Mouse (Mus musculus): Measurements from ENCODE around the gene Syngr1. TPM values are rescaled to one million over a fixed set of nuclear protein-coding genes. Genes with fewer than 3 reads are reported as not detected.

Syngr1 gene
- polyA plus RNA-seq, 1 experiment from 2014 or later, result 8.7 TPM

DNA sequence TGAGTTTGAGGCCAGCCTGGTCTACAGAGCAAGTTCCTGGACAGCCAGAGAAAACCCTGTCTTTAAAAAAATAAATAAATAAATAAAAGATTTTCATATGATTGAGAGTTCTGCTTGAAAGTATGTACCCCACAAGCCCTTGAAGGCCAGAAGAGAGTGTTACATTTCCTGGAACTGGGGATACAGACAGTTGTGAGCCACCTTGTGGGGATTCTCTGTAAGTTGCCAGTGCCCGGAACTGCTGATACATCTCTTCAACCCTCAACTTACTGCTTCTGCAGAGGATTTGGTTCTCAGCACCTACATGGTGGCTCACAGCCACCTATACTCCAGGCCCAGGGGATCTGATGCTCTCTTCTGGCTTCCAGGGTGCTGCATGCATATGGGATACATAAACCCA lies 36.1 kb downstream of the Syngr1 start:
- Histone ChIP-seq H3K4me2 (ENCODE audit: low read depth) (no peak overlapping the region), H3K36me3 (ENCODE audit: control insufficient read depth, insufficient read depth, low read length) (no peaks in the 10 kb centered on the region), H3K9ac (ENCODE audit: low read length) (no peak overlapping the region), H3K4me3 (ENCODE audit: low read depth, low read length) (no peak overlapping the region), H3K9me3 (ENCODE audit: control insufficient read depth, low read length) (no peaks in the 10 kb centered on the region), H3K27me3 (ENCODE audit: control insufficient read depth, insufficient read depth, low read length) (no peaks in the 10 kb centered on the region), H3K27ac (ENCODE audit: low read depth, low read length) (no peak overlapping the region), H3K4me1 (ENCODE audit: control insufficient read depth, insufficient read depth, low read length) (no peaks in the 10 kb centered on the region)
- ATAC-seq (ENCODE audit: insufficient read depth, low FRiP score, low TSS enrichment) (no peak), DNase-seq (ENCODE audit: low spot score) (no peak)
- 71% methylated on average over 1 of the region's 1 CpGs for WGBS

DNA sequence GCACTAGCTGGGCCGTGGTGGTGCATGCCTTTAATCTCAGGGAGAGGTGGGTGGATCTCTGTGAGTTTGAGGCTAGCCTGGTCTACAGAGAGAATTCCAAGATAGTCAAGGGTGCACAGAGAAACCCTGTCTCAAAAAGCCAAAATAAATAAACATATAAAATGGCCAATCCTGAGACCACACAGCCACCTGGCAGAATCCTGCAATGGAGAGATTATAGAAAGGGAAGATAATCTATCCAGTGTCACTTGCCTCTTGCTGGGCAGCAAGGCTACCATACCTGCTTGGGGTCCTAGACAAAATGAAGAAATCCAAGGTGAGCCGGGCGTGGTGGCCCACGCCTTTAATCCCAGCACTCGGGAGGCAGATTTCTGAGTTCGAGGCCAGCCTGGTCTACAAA lies 38.8 kb downstream of the Syngr1 start:
- Histone ChIP-seq H3K27me3 (ENCODE audit: control insufficient read depth, insufficient read depth, low read length) (no peaks in the 10 kb centered on the region), H3K4me1 (ENCODE audit: control insufficient read depth, insufficient read depth, low read length) (peaks cover 13% of the 10 kb centered on the region), H3K27ac (ENCODE audit: low read depth, low read length) (no peak overlapping the region), H3K4me3 (ENCODE audit: low read depth, low read length) (no peak overlapping the region), H3K9me3 (ENCODE audit: control insufficient read depth, low read length) (no peaks in the 10 kb centered on the region), H3K9ac (ENCODE audit: low read length) (no peak overlapping the region), H3K4me2 (ENCODE audit: low read depth) (no peak overlapping the region), H3K36me3 (ENCODE audit: control insufficient read depth, insufficient read depth, low read length) (no peaks in the 10 kb centered on the region)
- DNase-seq (ENCODE audit: low spot score) (no peak), ATAC-seq (ENCODE audit: insufficient read depth, low FRiP score, low TSS enrichment) (no peak)
- 92% methylated on average over 6 of the region's 6 CpGs for WGBS

DNA sequence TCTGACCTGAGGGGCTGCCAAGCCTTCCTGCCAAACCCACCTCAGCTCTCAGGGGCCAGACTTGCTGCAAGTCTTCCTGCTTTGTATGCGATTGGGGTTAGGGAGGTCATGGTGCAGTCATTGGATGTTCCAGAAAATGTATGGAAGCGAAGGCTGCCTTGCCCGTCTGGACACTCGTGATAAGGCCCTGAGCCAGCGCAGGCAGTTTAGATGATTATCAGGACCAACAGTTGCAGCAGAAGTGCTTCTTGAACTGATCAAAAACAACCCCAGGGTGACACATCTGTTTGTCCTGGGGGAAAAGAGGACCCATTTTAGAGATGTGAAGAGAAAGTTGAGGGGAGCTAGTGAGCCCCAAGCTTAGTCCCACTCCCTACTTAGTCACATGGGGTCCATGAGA lies 39.6 kb downstream of the Syngr1 start:
- Histone ChIP-seq H3K9me3 (ENCODE audit: control insufficient read depth, low read length) (no peaks in the 10 kb centered on the region), H3K9ac (ENCODE audit: low read length) (no peak overlapping the region), H3K36me3 (ENCODE audit: control insufficient read depth, insufficient read depth, low read length) (no peaks in the 10 kb centered on the region), H3K4me3 (ENCODE audit: low read depth, low read length) (no peak overlapping the region), H3K27ac (ENCODE audit: low read depth, low read length) (no peak overlapping the region), H3K4me1 (ENCODE audit: control insufficient read depth, insufficient read depth, low read length) (peaks cover 14% of the 10 kb centered on the region), H3K4me2 (ENCODE audit: low read depth) (no peak overlapping the region), H3K27me3 (ENCODE audit: control insufficient read depth, insufficient read depth, low read length) (no peaks in the 10 kb centered on the region)
- no peak for ATAC-seq (ENCODE audit: insufficient read depth, low FRiP score, low TSS enrichment)
- DNase-seq (ENCODE audit: low spot score), result no peak
- 88% methylated on average over 5 of the region's 5 CpGs for WGBS

DNA sequence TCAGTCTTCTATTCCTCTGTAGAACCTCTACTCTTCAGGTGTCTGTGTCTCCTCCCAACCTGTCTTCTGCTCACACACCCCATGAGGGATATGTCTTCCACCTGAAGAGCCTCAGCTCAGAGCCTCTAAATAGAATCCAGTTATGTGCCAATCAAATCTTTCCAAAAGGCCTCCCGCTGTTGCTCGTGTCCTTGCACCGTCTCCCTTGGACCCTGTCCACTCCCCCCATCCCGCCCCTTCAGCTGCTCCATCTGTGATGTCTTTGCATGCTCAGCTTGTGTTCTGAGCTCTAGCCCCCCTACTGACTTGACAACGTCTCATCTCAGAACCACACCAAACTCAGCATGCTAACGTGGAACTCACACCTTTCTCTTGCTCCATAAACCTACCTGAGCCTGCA lies 40.3 kb downstream of the Syngr1 start:
- 80% methylated on average over 6 of the region's 6 CpGs for whole genome bisulfite sequencing
- no peak for ATAC-seq (ENCODE audit: insufficient read depth, low FRiP score, low TSS enrichment)
- H3K27ac ChIP-seq (ENCODE audit: low read depth, low read length), result no peak overlapping the region
- H3K27me3 ChIP-seq (ENCODE audit: control insufficient read depth, insufficient read depth, low read length), result no peaks in the 10 kb centered on the region
- peaks cover 14% of the 10 kb centered on the region for H3K4me1 ChIP-seq (ENCODE audit: control insufficient read depth, insufficient read depth, low read length)
- H3K9me3 ChIP-seq (ENCODE audit: control insufficient read depth, low read length), result no peaks in the 10 kb centered on the region
- no peak overlapping the region for H3K4me3 ChIP-seq (ENCODE audit: low read depth, low read length)
- DNase-seq (ENCODE audit: low spot score), result no peak
- no peak overlapping the region for H3K9ac ChIP-seq (ENCODE audit: low read length)
- no peak overlapping the region for H3K4me2 ChIP-seq (ENCODE audit: low read depth)
- no peaks in the 10 kb centered on the region for H3K36me3 ChIP-seq (ENCODE audit: control insufficient read depth, insufficient read depth, low read length)

DNA sequence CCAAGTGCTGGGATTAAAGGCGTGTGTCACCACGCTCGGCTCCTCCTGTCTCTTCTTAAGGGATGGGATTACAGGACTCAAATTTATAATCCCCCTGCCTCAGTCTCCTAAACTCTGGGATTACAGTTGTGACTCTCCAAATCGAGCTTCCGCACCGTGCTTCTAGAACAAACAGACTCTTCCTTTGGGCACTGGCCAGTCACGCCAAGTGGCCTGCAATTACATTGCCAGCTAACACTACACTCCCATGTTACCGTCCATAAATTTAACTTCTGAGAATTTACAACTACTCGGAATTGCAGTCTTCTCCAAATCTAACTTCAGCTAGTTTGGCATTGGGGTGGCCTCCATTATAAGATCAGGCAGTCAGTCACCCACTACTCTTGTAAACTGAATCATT lies 41.3 kb downstream of the Syngr1 start:
- DNase-seq (ENCODE audit: low spot score), result no peak
- WGBS, result 79% methylated on average over 9 of the region's 9 CpGs
- H3K9me3 ChIP-seq (ENCODE audit: control insufficient read depth, low read length), result no peaks in the 10 kb centered on the region
- peaks cover 14% of the 10 kb centered on the region for H3K4me1 ChIP-seq (ENCODE audit: control insufficient read depth, insufficient read depth, low read length)
- no peak for ATAC-seq (ENCODE audit: insufficient read depth, low FRiP score, low TSS enrichment)
- no peak overlapping the region for H3K27ac ChIP-seq (ENCODE audit: low read depth, low read length)
- no peaks in the 10 kb centered on the region for H3K27me3 ChIP-seq (ENCODE audit: control insufficient read depth, insufficient read depth, low read length)
- 0 out of 2 replicates have a peak overlapping the region, but pooled peaks have one; percentile 74 for H3K4me3 ChIP-seq (ENCODE audit: low read depth, low read length)
- no peaks in the 10 kb centered on the region for H3K36me3 ChIP-seq (ENCODE audit: control insufficient read depth, insufficient read depth, low read length)
- no peak overlapping the region for H3K9ac ChIP-seq (ENCODE audit: low read length)
- H3K4me2 ChIP-seq (ENCODE audit: low read depth), result peak overlapping the region; percentile 31

DNA sequence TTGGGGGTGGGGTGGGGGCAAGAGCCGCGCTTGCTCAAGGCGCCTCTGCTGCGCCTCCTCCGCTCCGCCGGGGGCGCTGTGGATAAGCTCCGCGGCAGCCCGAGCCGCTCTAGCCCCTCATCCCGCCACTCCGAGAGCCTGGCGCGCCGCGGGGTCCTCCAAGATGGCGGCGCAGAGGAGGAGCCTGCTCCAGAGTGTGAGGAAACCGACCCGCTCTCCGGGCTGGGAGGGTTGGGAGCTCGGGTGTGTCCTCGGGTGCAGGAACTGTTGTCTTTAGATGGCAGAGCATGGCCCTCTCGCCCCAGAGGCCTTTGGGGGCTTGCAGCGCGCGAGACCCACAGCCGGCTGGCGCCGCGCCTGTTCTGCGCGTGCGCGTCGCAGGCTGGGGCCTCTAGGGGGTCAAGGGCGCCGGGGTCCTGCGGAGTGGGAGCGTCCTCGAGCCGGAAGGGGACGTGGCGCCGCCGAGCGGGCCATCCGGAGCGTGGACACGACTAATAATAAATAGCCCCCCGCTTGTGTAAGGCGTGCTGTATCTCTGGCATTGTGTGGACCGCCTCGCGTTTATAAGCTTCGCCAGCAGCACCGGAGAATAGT lies 42.0 kb downstream of the Syngr1 start, which contains the start of gene Tab1:
Gene Tab1 (plus strand): TSS at position 135 of the 594 bp plus-strand sequence.
- peak; percentile 93 for ATAC-seq (ENCODE audit: insufficient read depth, low FRiP score, low TSS enrichment)
- Histone ChIP-seq H3K4me3 (ENCODE audit: low read depth, low read length) (peak within 1 kb of the TSS; percentile 74), H3K36me3 (ENCODE audit: control insufficient read depth, insufficient read depth, low read length) (no peaks in the 10 kb centered on the region), H3K4me1 (ENCODE audit: control insufficient read depth, insufficient read depth, low read length) (peaks cover 16% of the 10 kb centered on the region), H3K9me3 (ENCODE audit: control insufficient read depth, low read length) (no peaks in the 10 kb centered on the region), H3K4me2 (ENCODE audit: low read depth) (peak within 1 kb of the TSS; percentile 95), H3K9ac (ENCODE audit: low read length) (peak within 1 kb of the TSS; percentile 96), H3K27ac (ENCODE audit: low read depth, low read length) (peak within 1 kb of the TSS; percentile 99), H3K27me3 (ENCODE audit: control insufficient read depth, insufficient read depth, low read length) (no peaks in the 10 kb centered on the region)
- peak; percentile 97 for DNase-seq (ENCODE audit: low spot score)
- under 1% methylated on average over 59 of the region's 59 CpGs for WGBS

DNA sequence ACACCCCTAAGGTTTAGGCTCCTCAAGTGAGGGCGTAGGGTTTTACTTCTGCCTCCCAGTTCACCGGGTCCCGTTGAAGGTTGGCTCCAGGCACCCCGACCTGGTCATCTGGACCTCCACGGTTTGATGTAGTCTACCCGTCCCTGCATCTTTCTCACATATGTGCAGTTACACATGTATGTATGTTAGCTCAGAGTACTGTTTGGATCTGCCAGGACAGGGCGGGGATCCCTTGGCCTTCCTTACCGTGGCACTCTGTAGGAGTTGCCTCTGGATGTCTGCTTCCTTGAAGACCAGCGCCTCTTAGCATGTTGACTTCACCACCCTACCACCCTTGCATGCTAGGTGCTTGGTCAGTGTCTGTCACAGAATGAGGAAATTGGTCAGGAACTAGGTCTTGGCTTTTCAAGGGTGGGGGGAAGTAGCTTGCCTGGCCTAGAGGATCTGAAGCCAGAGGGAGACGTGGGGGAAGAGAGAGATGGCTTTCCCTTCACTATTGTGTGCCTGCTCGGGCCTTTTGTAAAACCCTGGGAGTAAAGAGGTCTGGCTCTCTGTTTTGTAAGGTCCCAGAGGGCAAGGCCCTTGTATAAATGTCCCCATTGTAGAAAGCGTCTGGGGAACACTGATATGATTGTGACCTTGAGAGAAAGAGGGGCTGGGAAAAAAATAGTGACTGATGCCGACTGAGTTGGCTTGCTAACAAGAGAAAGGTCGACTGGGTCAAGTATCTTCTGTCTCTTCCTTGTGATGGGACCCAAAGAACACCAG lies 42.7 kb downstream of the Syngr1 start:
- Histone ChIP-seq H3K4me1 (ENCODE audit: control insufficient read depth, insufficient read depth, low read length) (peaks cover 16% of the 10 kb centered on the region), H3K4me3 (ENCODE audit: low read depth, low read length) (peak overlapping the region; percentile 74), H3K4me2 (ENCODE audit: low read depth) (peak overlapping the region; percentile 95), H3K27me3 (ENCODE audit: control insufficient read depth, insufficient read depth, low read length) (no peaks in the 10 kb centered on the region), H3K9ac (ENCODE audit: low read length) (peak overlapping the region; percentile 96), H3K36me3 (ENCODE audit: control insufficient read depth, insufficient read depth, low read length) (no peaks in the 10 kb centered on the region), H3K27ac (ENCODE audit: low read depth, low read length) (peak overlapping the region; percentile 99), H3K9me3 (ENCODE audit: control insufficient read depth, low read length) (no peaks in the 10 kb centered on the region)
- ATAC-seq (ENCODE audit: insufficient read depth, low FRiP score, low TSS enrichment) (0 out of 2 replicates have a peak, but pooled peaks have one; percentile 11), DNase-seq (ENCODE audit: low spot score) (peak; percentile 38)
- WGBS, result 19% methylated on average over 14 of the region's 14 CpGs

DNA sequence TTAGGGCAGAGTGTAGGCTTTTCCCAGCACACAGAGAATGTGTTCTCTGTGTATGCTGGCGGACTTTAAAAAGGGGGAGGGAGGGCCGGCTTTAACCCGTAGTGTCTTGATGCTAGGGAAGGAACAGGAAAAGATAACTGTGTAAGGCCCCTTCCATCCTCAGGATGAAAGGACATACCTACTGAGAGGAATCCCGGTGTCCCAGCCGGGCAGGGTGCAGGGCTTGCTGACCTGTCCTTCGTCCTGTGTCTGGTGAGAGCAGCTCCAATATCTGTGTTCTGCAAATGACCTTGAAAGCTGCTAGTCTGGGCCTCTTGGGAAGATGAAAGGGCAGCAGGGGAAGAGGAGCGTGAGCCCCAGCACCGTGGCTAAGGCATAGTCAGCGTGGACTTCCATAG lies 43.3 kb downstream of the Syngr1 start:
- ATAC-seq (ENCODE audit: insufficient read depth, low FRiP score, low TSS enrichment) (no peak), DNase-seq (ENCODE audit: low spot score) (no peak)
- Histone ChIP-seq H3K27ac (ENCODE audit: low read depth, low read length) (peak overlapping the region; percentile 99), H3K27me3 (ENCODE audit: control insufficient read depth, insufficient read depth, low read length) (no peaks in the 10 kb centered on the region), H3K4me2 (ENCODE audit: low read depth) (peak overlapping the region; percentile 95), H3K4me3 (ENCODE audit: low read depth, low read length) (peak overlapping the region; percentile 74), H3K4me1 (ENCODE audit: control insufficient read depth, insufficient read depth, low read length) (peaks cover 16% of the 10 kb centered on the region), H3K36me3 (ENCODE audit: control insufficient read depth, insufficient read depth, low read length) (0 out of 2 replicates have a peak, but pooled peaks cover 2% of the 10 kb centered on the region), H3K9me3 (ENCODE audit: control insufficient read depth, low read length) (no peaks in the 10 kb centered on the region), H3K9ac (ENCODE audit: low read length) (peak overlapping the region; percentile 96)
- 58% methylated on average over 9 of the region's 9 CpGs for WGBS

DNA sequence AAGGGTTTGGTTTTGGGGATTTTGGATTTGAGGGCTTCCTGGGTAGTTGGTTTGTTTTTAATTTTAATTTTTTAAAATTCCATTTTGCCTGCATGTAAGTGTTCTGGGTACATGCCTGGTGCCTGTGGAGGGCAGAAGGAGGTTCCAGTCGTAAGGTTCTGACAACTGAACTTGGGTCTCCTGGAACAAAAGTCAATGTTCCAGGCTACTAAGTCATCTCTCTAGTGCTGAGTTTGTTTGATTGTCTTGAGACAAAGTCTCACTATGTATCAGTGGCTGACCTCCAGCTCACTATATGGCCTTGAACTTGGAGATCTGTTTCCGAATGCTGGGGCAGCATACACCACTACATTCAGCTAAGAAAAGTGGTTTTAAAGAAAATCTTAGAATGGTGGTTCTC lies 44.4 kb downstream of the Syngr1 start:
- Histone ChIP-seq H3K36me3 (ENCODE audit: control insufficient read depth, insufficient read depth, low read length) (peaks cover 2% of the 10 kb centered on the region; the same call in 1 of the 2 replicates), H3K4me2 (ENCODE audit: low read depth) (no peak overlapping the region), H3K27me3 (ENCODE audit: control insufficient read depth, insufficient read depth, low read length) (no peaks in the 10 kb centered on the region), H3K4me1 (ENCODE audit: control insufficient read depth, insufficient read depth, low read length) (peaks cover 16% of the 10 kb centered on the region), H3K27ac (ENCODE audit: low read depth, low read length) (no peak overlapping the region), H3K9ac (ENCODE audit: low read length) (no peak overlapping the region), H3K4me3 (ENCODE audit: low read depth, low read length) (no peak overlapping the region), H3K9me3 (ENCODE audit: control insufficient read depth, low read length) (no peaks in the 10 kb centered on the region)
- 92% methylated on average over 2 of the region's 2 CpGs for WGBS
- ATAC-seq (ENCODE audit: insufficient read depth, low FRiP score, low TSS enrichment) (no peak), DNase-seq (ENCODE audit: low spot score) (no peak)
